Mouse (Mus musculus): ENCODE measurements around the gene Dvl1. TPM values are rescaled to one million over a fixed set of nuclear protein-coding genes. Genes with fewer than 3 reads are reported as not detected.

Gene Dvl1
- polyA plus RNA-seq, 1 experiment from 2014 or later, result 2.8 TPM

DNA sequence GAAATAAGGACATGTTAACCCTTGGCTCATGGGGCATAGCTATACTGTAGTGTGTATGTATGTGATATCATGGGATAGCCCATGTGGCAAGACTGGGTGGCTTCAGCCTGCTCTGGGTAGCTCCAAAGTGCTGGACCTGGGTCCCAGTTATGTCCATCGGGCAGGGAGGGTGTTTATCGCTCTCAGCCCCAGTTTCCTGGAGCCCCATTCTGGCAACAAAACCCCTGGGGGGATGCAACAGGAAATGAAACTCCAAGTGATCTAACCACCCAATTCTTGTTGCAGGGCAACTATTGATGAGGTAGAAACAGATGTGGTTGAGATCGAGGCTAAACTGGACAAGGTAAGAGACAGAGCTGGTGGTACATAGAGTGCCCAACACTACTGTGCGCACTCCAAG is 48.6 kb downstream of the Dvl1 start:
- H3K36me3 ChIP-seq, result peaks cover 45% of the 10 kb centered on the region
- H3K9ac ChIP-seq, result no peak overlapping the region
- H3K9me3 ChIP-seq, result no peaks in the 10 kb centered on the region
- no peak overlapping the region for H3K4me3 ChIP-seq
- whole genome bisulfite sequencing, result 89% methylated on average over 4 of the region's 4 CpGs
- H3K27me3 ChIP-seq (replicated peaks), result no peaks in the 10 kb centered on the region
- no peak for ATAC-seq (ENCODE audit: extremely low read depth, insufficient number of reproducible peaks, low FRiP score, low TSS enrichment)
- H3K27ac ChIP-seq (replicated peaks), result no peak overlapping the region
- no peak overlapping the region for H3K4me2 ChIP-seq
- H3K4me1 ChIP-seq, result peaks cover 40% of the 10 kb centered on the region

DNA sequence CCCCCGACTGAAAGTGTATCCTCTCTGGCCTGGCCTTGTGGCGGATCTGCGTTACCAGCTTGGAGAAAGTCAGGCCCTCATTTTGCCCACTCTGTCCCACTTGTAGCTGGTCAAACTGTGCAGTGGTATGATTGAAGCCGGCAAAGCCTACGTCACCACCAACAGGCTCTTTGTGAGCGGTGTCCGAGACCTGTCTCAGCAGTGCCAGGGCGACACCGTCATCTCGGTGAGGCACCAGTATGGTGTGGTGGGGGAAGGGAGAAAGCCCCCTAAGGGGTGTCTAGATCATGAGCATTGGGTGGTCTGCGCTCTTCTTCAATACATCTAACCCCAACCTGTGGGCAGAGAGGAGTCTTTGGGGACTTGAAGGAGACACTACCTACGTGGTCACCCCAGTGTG is 49.3 kb downstream of the Dvl1 start:
- no peak overlapping the region for H3K4me3 ChIP-seq
- H3K36me3 ChIP-seq, result peaks cover 51% of the 10 kb centered on the region
- no peaks in the 10 kb centered on the region for H3K9me3 ChIP-seq
- no peak for ATAC-seq (ENCODE audit: extremely low read depth, insufficient number of reproducible peaks, low FRiP score, low TSS enrichment)
- no peak overlapping the region for H3K27ac ChIP-seq (replicated peaks)
- peaks cover 44% of the 10 kb centered on the region for H3K4me1 ChIP-seq
- 92% methylated on average over 12 of the region's 12 CpGs for WGBS
- H3K4me2 ChIP-seq, result no peak overlapping the region
- H3K27me3 ChIP-seq (replicated peaks), result no peaks in the 10 kb centered on the region
- H3K9ac ChIP-seq, result no peak overlapping the region

DNA sequence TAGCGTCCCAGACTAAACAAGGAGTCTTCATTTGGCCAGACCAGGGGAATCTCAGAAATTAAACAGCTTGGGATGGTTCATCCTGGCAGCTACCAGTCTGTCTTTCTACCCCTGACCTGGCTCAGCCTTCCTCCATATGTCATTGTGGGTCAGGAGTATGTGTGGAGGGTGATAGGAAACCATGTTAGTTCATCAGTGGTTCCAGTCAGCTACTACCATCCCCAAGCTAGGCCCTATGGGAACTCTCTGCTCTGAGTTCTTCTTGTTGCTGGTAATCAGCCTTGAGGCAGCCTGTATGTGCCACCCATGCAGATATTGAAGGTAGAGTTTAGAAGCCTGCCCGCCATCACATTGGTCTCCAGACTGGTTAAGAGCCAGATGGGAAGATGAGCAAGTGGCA is 51.1 kb downstream of the Dvl1 start:
- Histone ChIP-seq H3K36me3 (peaks cover 70% of the 10 kb centered on the region), H3K27ac (replicated peaks) (no peak overlapping the region), H3K9me3 (no peaks in the 10 kb centered on the region), H3K4me1 (peaks cover 36% of the 10 kb centered on the region), H3K27me3 (replicated peaks) (no peaks in the 10 kb centered on the region), H3K4me2 (no peak overlapping the region), H3K9ac (no peak overlapping the region), H3K4me3 (no peak overlapping the region)
- no peak for ATAC-seq (ENCODE audit: extremely low read depth, insufficient number of reproducible peaks, low FRiP score, low TSS enrichment)
- WGBS, result 88% methylated on average over 2 of the region's 2 CpGs

DNA sequence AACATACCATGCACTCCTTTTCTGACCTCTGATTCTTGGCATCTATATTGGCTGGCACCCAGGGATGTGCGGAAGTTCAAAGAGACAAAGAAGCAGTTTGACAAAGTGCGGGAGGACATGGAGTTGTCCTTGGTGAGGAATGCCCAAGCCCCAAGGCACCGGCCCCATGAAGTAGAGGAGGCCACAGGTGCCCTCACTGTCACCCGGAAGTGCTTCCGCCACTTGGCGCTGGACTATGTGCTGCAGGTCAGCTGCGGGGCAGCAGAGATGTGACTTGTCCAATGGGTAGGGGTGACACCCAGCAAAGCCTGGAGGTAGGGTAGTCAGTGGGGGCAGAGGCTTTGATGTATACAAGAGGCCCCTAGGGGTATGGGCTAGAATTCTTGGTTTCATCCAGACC is 52.2 kb downstream of the Dvl1 start:
- H3K4me2 ChIP-seq, result no peak overlapping the region
- H3K9ac ChIP-seq, result no peak overlapping the region
- no peak overlapping the region for H3K27ac ChIP-seq (replicated peaks)
- H3K4me1 ChIP-seq, result peaks cover 25% of the 10 kb centered on the region
- WGBS, result 92% methylated on average over 7 of the region's 7 CpGs
- H3K36me3 ChIP-seq, result peaks cover 80% of the 10 kb centered on the region
- no peaks in the 10 kb centered on the region for H3K27me3 ChIP-seq (replicated peaks)
- H3K9me3 ChIP-seq, result no peaks in the 10 kb centered on the region
- ATAC-seq (ENCODE audit: extremely low read depth, insufficient number of reproducible peaks, low FRiP score, low TSS enrichment), result no peak
- no peak overlapping the region for H3K4me3 ChIP-seq

DNA sequence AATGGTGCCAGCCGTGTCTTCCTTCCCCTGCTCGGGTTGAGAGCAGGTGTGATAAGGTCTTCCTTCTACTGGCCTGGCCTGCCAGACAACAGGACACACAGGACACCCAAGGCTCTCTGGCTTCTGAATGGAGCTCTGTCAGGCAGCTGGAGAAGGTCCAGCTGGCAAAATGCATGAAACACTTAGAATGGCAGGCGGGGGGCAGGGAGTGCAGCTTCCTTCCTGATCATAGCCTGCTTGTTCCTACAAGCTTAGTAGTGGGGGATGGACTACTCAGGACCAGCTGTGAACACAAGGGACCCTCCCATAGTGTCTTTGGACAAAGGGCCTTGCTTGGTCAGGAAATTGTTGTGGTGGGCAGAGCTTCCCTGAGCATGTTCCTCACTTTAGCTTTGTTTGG is 54.0 kb downstream of the Dvl1 start:
- H3K9ac ChIP-seq, result no peak overlapping the region
- H3K4me3 ChIP-seq, result no peak overlapping the region
- H3K4me2 ChIP-seq, result no peak overlapping the region
- no peaks in the 10 kb centered on the region for H3K9me3 ChIP-seq
- peaks cover 95% of the 10 kb centered on the region for H3K36me3 ChIP-seq
- ATAC-seq (ENCODE audit: extremely low read depth, insufficient number of reproducible peaks, low FRiP score, low TSS enrichment), result 0 out of 2 replicates have a peak, but pooled peaks have one; percentile 19
- H3K27me3 ChIP-seq (replicated peaks), result no peaks in the 10 kb centered on the region
- peak overlapping the region; percentile 5; the same call in 1 of the 2 replicates for H3K27ac ChIP-seq (replicated peaks)
- H3K4me1 ChIP-seq, result peaks cover 10% of the 10 kb centered on the region
- 59% methylated on average over 3 of the region's 3 CpGs for WGBS

DNA sequence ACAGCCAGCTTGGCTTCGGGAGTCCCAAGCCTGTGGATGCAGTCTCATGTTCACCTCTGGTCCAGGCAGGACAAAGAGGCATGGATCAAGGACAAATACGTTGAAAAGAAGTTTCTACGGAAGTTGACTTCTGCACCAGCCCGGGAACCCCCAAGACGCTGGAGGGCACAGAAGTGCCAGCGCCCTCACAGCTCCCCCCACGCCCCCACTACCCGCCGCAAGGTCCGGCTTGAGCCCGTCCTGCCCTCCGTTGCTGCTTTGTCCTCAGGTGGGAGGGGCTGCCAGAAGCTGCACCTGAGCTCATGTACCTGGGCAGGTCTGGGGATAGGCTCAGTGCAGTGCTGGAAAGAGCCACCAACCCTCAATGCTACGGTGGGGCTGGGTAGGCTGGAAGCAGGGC is 56.0 kb downstream of the Dvl1 start:
- H3K27me3 ChIP-seq (replicated peaks), result no peaks in the 10 kb centered on the region
- H3K4me3 ChIP-seq, result no peak overlapping the region
- H3K9me3 ChIP-seq, result no peaks in the 10 kb centered on the region
- 89% methylated on average over 13 of the region's 13 CpGs for WGBS
- no peak for ATAC-seq (ENCODE audit: extremely low read depth, insufficient number of reproducible peaks, low FRiP score, low TSS enrichment)
- peaks cover 87% of the 10 kb centered on the region for H3K36me3 ChIP-seq
- no peak overlapping the region for H3K9ac ChIP-seq
- peaks cover 10% of the 10 kb centered on the region for H3K4me1 ChIP-seq
- no peak overlapping the region for H3K4me2 ChIP-seq
- no peak overlapping the region for H3K27ac ChIP-seq (replicated peaks)

DNA sequence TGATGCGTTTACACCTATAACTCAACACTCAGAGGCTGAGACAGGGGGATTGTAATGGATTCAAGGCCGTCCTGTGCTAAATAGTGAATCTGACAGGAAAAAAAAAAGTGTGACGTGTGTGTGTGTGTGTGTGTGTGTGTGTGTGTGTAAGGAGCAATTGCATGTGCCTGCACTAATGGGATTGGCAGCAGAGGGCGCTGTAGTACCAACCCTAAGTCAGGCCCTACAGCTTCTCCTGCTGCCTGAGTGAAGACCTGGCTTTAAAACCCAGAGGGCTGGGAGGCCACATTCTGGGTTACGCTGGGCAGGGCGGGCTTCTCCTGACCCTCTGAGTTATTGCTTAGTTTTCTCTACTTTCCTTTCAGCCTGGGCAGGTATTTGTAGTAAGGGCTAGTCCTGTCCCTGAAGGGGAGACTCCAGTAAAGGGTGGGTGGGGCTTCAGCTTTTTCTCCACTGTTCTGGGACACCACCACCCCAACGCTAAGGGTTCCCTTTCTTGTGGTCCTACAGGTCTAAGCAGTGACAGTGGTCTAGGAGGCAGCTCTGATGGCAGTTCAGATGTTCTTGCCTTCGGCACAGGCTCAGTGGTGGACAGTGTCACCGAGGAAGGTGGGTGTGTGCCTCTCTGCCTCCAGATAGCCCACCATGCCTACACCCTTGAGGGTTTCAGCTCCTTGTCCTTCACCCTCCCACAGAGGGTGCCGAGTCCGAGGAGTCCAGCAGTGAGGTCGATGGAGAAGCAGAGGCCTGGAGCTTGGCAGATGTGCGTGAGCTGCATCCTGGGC is 57.3 kb downstream of the Dvl1 start:
- Histone ChIP-seq H3K36me3 (peaks cover 74% of the 10 kb centered on the region), H3K27me3 (replicated peaks) (no peaks in the 10 kb centered on the region), H3K4me1 (peaks cover 10% of the 10 kb centered on the region), H3K27ac (replicated peaks) (no peak overlapping the region), H3K9me3 (no peaks in the 10 kb centered on the region), H3K4me2 (no peak overlapping the region), H3K4me3 (no peak overlapping the region), H3K9ac (no peak overlapping the region)
- ATAC-seq (ENCODE audit: extremely low read depth, insufficient number of reproducible peaks, low FRiP score, low TSS enrichment), result no peak
- 90% methylated on average over 13 of the region's 13 CpGs for WGBS

DNA sequence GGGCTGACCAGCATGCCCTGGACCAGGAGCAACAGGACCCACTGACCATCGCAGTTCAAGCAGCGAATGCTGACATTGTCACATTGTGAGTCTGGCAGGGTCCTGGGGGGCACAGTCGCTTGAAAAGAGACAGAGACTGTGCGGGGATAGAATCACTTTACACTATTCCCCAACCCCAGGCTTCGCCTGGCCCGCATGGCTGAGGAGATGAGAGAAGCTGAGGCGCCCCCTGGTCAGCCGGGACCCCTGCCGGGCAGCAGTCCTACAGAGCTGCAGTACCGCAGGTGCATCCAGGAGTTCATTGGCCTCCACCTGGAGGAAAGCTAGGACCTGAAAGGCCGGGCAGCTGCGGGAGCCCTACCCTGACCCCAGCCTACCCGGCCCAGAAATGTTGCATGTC is 58.4 kb downstream of the Dvl1 start:
- ATAC-seq (ENCODE audit: extremely low read depth, insufficient number of reproducible peaks, low FRiP score, low TSS enrichment), result no peak
- Histone ChIP-seq H3K9ac (no peak overlapping the region), H3K36me3 (peaks cover 63% of the 10 kb centered on the region), H3K4me3 (no peak overlapping the region), H3K4me1 (peaks cover 9% of the 10 kb centered on the region), H3K27me3 (replicated peaks) (no peaks in the 10 kb centered on the region), H3K4me2 (no peak overlapping the region), H3K27ac (replicated peaks) (no peak overlapping the region), H3K9me3 (no peaks in the 10 kb centered on the region)
- 85% methylated on average over 13 of the region's 13 CpGs for WGBS

DNA sequence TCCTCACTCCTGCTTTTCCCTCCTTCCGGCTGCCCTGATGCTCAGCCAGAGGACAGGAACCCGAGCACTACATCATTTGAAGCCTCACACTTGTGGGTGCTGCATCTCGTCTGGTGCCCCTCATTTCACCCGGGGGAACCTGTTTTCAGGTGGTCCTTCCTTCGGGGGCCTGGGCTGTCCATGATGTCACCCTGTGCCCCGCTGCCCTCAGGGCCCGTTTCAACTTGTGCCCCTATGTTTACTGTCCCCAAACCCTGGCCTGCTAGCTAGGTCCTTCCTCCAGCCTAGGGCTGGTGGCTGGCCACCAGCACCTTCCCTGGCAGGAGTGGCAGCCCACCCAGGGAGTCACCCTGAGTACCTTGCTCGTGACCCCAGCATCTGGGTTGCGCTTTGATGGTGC is 58.9 kb downstream of the Dvl1 start:
- Histone ChIP-seq H3K27ac (replicated peaks) (no peak overlapping the region), H3K9ac (no peak overlapping the region), H3K9me3 (no peaks in the 10 kb centered on the region), H3K4me3 (no peak overlapping the region), H3K36me3 (peaks cover 58% of the 10 kb centered on the region), H3K27me3 (replicated peaks) (no peaks in the 10 kb centered on the region), H3K4me2 (no peak overlapping the region), H3K4me1 (peaks cover 4% of the 10 kb centered on the region)
- ATAC-seq (ENCODE audit: extremely low read depth, insufficient number of reproducible peaks, low FRiP score, low TSS enrichment), result no peak
- 80% methylated on average over 9 of the region's 9 CpGs for WGBS

DNA sequence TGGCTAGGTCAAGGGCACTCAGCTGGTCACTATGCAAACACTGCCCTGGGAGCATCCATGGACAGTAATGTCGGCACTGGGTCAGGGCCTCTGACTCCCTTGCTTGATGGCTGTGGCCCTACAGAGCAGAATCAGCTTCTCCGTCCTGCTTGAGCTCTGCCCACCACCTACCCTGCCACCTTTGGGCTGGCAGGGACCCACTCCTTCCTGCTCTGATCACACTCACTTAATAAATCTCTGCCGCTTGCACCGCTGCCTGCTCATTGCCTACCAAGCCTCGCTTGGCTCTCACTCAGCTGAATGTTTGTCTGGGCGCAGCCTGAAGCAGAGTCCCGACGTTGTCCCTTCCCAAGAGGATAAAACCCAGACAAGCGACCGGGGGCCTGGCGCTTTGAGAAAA is 59.8 kb downstream of the Dvl1 start:
- 76% methylated on average over 11 of the region's 11 CpGs for WGBS
- Histone ChIP-seq H3K9me3 (no peaks in the 10 kb centered on the region), H3K4me3 (no peak overlapping the region), H3K27ac (replicated peaks) (no peak overlapping the region), H3K27me3 (replicated peaks) (no peaks in the 10 kb centered on the region), H3K4me1 (no peaks in the 10 kb centered on the region), H3K36me3 (peaks cover 49% of the 10 kb centered on the region), H3K4me2 (no peak overlapping the region), H3K9ac (no peak overlapping the region)
- ATAC-seq (ENCODE audit: extremely low read depth, insufficient number of reproducible peaks, low FRiP score, low TSS enrichment), result no peak

DNA sequence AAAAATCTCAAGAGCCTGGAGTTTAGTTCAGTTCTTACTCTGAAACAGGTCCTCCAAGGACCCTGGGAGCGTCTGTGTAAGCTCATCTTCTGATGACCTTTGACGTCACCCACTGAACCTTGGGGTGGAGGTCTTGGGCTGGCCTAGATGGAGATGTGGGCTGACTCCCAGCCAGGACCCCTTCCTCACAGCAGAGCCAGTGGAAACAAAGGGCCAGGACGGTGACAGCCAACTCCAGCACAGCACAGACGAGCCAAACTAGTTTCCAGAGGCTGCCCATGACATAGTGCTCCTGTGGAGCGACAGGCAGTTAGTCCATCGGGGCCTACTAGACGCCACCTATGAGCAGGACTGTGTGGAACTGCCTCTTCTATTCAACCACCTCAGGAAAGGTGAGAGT is 61.1 kb downstream of the Dvl1 start:
- no peaks in the 10 kb centered on the region for H3K27me3 ChIP-seq (replicated peaks)
- WGBS, result 67% methylated on average over 7 of the region's 7 CpGs
- no peaks in the 10 kb centered on the region for H3K9me3 ChIP-seq
- H3K4me3 ChIP-seq, result no peak overlapping the region
- ATAC-seq (ENCODE audit: extremely low read depth, insufficient number of reproducible peaks, low FRiP score, low TSS enrichment), result no peak
- no peaks in the 10 kb centered on the region for H3K4me1 ChIP-seq
- peaks cover 36% of the 10 kb centered on the region for H3K36me3 ChIP-seq
- no peak overlapping the region for H3K9ac ChIP-seq
- no peak overlapping the region for H3K4me2 ChIP-seq
- no peak overlapping the region for H3K27ac ChIP-seq (replicated peaks)

DNA sequence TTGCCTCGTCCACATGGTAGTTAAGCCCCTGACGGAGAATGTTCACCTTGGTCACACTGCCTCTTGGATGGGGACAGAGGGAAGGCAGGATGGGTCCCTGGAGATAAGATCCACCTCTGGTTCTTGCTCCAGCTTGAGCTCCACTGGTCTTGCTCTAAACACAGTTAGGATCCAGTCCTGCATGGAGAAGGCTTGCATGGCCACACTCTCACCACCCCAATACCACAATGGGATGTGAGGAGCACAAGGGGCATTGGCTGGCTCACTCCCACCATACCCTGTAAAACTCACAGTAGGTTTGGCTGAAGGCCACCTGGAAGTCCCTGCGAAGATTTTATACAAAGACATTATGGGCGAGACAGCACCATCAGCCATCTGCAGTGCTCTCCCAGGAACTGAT is 61.5 kb downstream of the Dvl1 start:
- Histone ChIP-seq H3K4me3 (no peak overlapping the region), H3K27ac (replicated peaks) (no peak overlapping the region), H3K9me3 (no peaks in the 10 kb centered on the region), H3K4me2 (no peak overlapping the region), H3K36me3 (peaks cover 32% of the 10 kb centered on the region), H3K4me1 (no peaks in the 10 kb centered on the region), H3K27me3 (replicated peaks) (no peaks in the 10 kb centered on the region), H3K9ac (no peak overlapping the region)
- 83% methylated on average over 4 of the region's 4 CpGs for WGBS
- ATAC-seq (ENCODE audit: extremely low read depth, insufficient number of reproducible peaks, low FRiP score, low TSS enrichment), result no peak

Data from heart, embryonic 13.5 days (tissue).